Mouse (Mus musculus): Measurements from ENCODE around the gene Nxn.

The Nxn gene

DNA sequence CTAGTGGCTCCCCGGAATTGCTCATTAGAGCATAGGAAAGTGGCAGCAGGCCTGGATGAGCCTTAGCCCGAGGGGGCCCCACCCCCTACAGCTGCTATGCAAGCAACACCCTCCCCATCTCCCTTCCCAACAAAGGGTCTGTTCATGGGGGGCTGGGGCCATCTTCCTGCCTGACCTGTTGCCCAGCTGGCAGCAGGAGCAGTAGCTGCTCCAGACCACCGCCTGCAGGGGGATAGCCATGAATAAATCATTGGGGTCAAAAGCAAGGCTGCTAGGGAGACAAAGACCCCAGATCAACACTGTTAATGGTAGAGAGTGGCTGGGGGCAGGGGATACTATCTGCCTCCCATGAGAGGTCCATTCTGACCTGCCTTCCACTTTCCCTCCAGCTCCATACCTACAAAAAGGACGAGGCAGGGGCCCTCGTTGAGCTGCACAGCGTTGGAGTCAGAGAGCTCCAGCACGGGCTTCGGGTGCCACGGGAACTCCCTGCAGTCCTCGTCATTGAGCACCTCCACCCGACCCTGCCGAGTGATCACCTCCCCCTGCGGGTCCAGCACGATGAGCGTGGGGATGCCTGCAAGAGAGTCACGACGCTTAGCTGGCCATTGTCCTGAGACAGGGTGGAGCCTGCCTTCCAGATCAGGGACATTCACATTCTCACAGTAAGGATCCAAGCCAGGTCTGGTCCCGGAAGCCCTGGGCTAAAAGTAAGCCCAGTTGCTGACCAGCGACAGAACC, 136.2 kb downstream of the Nxn start:
- DNase-seq (ENCODE audit: low read depth, low spot score) = no peak

DNA sequence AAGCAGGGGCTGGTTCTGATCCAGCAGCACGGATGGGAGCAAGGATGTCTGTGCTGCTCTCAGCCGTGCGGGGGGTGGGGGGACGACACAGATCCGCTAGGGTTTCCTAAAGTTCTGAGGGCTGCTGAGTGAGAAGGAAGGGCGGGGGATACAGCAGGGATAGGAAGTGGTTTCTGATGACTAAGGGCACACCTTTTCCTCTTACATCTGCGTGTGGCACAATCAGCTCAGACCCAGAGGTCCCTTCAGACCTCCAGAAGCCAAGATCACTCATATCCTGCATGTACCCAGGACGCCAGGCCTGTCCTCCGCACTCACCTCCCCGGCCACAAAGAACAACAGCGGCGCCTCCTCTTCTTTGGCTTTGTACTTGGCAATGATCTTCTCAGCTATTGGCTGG, 137.7 kb downstream of the Nxn start:
- peak; percentile 70 for DNase-seq (ENCODE audit: low read depth, low spot score)

DNA sequence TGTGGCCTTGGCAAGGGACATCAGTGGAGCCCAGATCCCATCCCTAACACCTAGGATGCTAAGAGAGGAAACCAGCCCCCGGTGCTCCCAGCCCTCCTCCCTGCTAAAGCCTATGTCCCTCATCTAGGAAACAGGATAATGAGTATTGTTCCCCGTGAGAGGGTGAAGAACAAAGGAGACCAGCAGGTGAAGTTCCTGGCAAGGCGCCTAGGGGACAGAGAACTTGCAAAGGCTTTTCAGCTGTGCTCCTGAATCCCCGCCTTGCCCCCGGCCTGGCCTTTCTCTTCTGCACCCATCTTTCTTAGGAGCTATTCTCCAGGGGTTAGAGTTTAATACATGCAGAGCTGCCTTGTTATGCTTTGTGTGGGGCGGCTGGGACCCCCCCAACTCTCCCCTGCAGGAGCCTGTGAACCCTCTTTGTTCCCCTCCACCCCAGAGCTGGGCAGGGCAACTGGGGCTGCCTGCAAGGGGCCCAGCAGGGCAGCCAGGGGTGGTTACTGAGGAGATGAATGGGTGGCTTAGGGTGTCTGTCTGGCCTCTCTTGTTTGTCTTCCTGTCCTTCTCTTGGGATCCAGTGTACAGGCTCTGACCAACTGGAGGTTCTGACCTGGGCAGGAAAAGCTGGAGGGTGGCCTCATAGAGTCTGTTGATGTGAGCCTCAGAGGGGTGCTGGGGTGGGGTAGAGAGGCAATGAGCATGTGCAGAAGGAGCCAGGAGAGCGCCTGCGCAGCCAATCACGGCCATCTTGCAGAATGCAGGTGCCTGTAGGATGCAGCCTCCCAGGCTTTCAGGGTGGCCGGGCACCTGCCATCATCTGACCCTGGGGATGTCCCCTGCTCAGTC, 138.5 kb downstream of the Nxn start:
- no peak for DNase-seq (ENCODE audit: low read depth, low spot score)

GRCm38 (mm10) chr11:76258511-76258910, 140.4 kb downstream of the Nxn start:
- no peak for DNase-seq (ENCODE audit: low read depth, low spot score)

GRCm38 (mm10) chr11:76257386-76257785, 141.6 kb downstream of the Nxn start:
- no peak for DNase-seq (ENCODE audit: low read depth, low spot score)

- no peak for DNase-seq (ENCODE audit: low read depth, low spot score)
These were observed 142.8 kb downstream of the Nxn start for GRCm38 (mm10) chr11:76256129-76256528.

GRCm38 (mm10) chr11:76255431-76256001, 143.4 kb downstream of the Nxn start:
- DNase-seq (ENCODE audit: low read depth, low spot score) = no peak

DNA sequence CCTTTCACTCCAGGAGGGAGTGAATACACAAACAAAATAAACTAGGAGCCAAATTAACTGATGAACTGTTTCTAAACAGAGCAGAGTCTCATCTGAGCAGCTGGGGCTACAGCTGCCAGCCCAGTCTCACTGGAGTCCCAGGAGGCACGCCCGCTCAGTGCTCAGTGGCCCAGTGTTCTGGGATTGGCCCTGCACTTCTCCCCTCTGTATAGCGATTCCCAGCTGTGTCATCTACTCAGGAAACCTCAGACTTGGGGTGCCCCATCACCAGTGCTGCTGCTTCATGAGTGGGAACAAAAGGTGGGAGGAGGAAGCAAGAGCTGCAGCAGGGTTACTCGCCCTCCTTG, 145.0 kb downstream of the Nxn start:
- no peak for DNase-seq (ENCODE audit: low read depth, low spot score)

GRCm38 (mm10) chr11:76253145-76253917, 145.6 kb downstream of the Nxn start:
- DNase-seq (ENCODE audit: low read depth, low spot score) = peak; percentile 81

DNA sequence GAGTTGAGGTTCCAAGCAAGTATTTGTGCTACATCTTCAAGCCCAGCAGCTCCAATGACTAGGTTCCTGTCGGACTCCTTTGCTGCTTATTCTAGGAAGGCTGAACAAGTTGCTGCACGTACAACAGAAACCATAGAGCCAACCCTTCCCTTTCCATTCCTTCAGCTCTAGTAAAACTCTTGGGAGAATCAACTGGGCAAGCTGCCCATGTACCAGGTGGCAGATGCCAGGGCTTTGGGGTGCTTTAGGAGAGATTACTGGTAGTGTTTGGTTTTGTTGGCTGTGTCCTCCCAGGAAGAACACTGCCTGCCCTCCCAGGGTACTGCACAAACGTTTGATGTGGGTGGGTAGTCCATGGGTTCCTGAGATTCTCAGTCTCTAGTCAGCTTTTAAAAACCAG, 146.9 kb downstream of the Nxn start:
- no peak for DNase-seq (ENCODE audit: low read depth, low spot score)

- DNase-seq (ENCODE audit: low read depth, low spot score) = no peak
These were observed 151.7 kb downstream of the Nxn start for GRCm38 (mm10) chr11:76247239-76247638.

- no peak for DNase-seq (ENCODE audit: low read depth, low spot score)
These were observed 152.5 kb downstream of the Nxn start for GRCm38 (mm10) chr11:76246439-76246838.

GRCm38 (mm10) chr11:76243811-76244546, 155.0 kb downstream of the Nxn start:
- DNase-seq (ENCODE audit: low read depth, low spot score) = no peak

- DNase-seq (ENCODE audit: low read depth, low spot score) = peak; percentile 90
These were observed 155.8 kb downstream of the Nxn start, which contains the start of the genes Mrm3 and Glod4 for GRCm38 (mm10) chr11:76242901-76243810. Gene Mrm3, plus strand, starts transcription at chr11:76243715. Gene Glod4, minus strand, starts transcription at chr11:76243725.

- DNase-seq (ENCODE audit: low read depth, low spot score) = no peak
These were observed 159.2 kb downstream of the Nxn start for GRCm38 (mm10) chr11:76239750-76240149.

DNA sequence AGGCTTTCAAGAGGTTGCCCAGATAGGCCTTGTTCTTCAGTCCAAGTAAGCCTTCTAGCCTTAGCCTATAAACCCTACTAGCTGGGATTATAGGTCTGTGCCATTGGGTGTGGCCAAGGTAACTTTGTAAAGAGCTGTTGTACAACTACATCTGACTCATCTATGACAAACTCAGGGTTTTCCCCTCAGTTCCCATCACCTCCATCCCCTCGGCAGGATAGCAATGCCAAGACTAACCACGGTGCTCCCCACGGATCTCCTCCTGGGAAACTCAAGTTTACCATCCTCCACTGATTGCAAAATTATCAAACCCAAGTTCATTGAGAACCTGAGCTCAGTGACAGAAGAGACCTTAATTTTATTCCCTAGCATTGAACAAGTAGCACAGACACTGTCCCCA, 162.8 kb downstream of the Nxn start:
- no peak for DNase-seq (ENCODE audit: low read depth, low spot score)

DNA sequence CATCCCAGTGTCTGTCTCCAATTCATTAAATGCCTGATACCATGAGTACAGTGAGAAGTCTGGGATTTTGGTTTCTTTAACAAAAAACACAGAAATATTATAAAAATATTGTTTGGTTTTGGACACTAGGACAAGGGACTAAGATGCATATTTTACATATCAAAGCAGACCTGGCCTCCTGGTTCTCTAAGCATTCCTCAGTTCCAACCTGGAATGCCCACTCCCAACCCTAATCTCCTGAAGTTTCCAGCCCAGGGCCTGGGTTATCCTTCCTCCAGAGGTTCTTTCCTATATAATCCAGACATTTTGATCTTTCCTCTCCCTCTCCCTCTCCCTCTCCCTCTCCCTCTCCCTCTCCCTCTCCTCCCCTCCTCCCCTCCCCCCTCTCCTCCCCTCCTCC, 173.9 kb downstream of the Nxn start:
- no peak for DNase-seq (ENCODE audit: low read depth, low spot score)

DNA sequence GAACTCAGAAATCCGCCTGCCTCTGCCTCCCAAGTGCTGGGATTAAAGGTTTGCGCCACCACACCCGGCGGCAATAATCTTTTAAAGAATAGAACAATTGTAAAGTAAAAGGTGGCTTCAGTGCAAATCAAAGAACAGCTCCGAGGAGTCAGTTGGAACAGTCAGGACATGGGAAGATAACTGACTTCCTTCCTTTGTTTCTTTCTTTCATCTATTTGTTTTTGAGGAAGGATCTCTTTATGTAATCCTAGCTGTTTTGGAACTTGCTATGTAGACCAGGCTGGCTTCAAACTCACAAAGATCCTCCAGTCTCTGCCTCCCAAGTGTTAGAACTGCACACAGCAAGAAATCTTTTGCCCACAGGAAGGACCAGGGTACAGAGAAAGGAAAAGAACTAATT, 174.3 kb downstream of the Nxn start:
- DNase-seq (ENCODE audit: low read depth, low spot score) = no peak

DNA sequence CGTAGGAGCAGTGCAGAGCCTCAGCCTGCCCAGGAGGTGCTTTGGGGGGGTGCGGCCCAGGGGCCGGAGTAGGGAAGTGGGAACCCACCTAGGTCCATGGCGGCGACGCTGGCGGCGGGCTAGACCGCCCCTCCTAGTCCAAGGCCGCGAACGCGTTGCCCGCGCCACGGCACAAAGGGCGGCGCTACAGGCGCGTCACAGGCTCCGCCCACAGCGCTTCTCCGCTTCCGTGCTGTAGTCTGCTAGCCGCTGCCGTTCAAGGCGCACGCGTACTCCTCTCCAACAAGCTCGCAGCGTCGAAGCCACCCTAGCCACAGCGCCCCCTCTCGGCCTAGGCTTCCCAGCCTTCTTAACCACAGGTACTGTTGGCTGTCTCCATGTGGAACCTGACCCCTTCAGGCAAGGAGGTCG, 181.5 kb downstream of the Nxn start, which contains the start of the genes Dbil5 and Gemin4:
Gene Dbil5, plus strand, starts transcription at position 219 of the 411 bp plus-strand sequence.
Gene Gemin4, minus strand, starts transcription at position 275 of the 411 bp plus-strand sequence.
- DNase-seq (ENCODE audit: low read depth, low spot score) = peak; percentile 98

All from CD4-positive helper T cell, adult 2 months (primary cell).